Mouse (Mus musculus) liver, adult 2 months (tissue): ENCODE results near the gene Hpcal1.

ENCODE experiments used
- CTCF ChIP-seq: fragments of 200-500 bp; IDR thresholded peaks from 2 replicates; pipeline ENCODE4 v1.5.1; 2011; ENCODE audit warnings: low read depth, low read length, control low read depth
- POLR2A ChIP-seq: fragments of 200-500 bp; IDR thresholded peaks from 2 replicates; pipeline ENCODE4 v1.6.1; 2011; ENCODE audit warnings: low read length, control low read depth; ENCODE audit not compliant: insufficient read depth; ENCODE audit errors: extremely low read depth

DNA sequence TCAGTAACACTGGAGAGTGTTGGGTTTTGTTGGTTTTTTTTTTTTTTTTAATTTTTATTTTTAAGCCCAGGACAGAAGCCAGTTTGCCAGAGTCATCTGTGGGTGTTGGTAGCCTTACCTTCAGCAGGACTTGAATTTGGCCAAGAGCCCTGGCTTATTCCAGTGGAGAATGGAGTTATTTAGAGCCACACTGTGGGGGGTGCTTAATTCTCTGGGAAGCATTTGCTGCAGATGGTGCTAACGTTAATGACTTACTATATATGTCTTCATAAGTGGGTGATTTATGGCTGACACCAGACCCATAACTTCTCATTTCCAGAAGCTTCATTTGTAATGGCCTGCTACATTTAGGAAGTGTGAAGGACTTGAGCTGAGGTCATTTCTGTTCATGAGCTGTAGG is 21.9 kb downstream of the Hpcal1 start:
- TF ChIP-seq POLR2A (no peak), CTCF (no peak)
